Mouse (Mus musculus) left cerebral cortex, adult 11 months (tissue): ENCODE measurements around the gene Myo3b.

Experiments
- DNase-seq: peaks from one replicate; pipeline ENCODE4 v3.0.0; 2022; ENCODE audit warnings: low spot score

Myo3b gene

DNA sequence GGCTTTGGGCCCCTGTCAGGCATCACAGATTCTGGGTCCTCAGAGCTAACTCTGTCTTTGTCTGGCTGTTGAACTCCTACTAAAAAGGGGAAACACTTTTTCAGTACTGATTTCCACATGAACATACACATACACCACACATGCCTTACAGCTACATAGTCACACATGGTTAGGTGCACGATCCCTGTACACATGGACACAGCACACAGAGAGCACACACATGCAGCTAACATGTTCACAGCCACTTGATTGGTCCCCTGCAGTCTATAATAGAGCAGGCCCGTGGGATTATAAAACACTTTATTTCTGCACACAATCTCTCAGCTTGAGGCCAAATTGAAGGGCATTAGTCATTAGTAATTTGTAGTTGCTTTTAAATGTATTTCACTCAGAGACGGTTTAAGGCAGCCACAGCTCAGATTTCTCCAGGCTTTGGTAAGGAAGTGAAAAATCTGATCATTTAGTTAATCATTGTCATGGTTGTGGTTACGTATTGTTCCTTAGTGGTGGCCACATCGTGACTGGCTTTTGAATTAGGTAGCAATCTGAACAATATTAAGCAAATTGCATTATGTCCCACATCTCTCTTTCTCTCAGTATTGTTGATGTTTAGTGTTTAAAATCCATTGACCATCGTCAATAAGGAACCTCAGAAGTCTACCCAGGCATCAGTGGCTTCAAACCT is 27.6 kb downstream of the Myo3b start:
- no peak for DNase-seq

- DNase-seq: no peak
These were observed 30.9 kb downstream of the Myo3b start for GRCm38 (mm10) chr2:70069861-70070260.

GRCm38 (mm10) chr2:70083444-70084020 is 44.6 kb downstream of the Myo3b start:
- no peak for DNase-seq

GRCm38 (mm10) chr2:70091261-70091660 is 52.3 kb downstream of the Myo3b start:
- no peak for DNase-seq

DNA sequence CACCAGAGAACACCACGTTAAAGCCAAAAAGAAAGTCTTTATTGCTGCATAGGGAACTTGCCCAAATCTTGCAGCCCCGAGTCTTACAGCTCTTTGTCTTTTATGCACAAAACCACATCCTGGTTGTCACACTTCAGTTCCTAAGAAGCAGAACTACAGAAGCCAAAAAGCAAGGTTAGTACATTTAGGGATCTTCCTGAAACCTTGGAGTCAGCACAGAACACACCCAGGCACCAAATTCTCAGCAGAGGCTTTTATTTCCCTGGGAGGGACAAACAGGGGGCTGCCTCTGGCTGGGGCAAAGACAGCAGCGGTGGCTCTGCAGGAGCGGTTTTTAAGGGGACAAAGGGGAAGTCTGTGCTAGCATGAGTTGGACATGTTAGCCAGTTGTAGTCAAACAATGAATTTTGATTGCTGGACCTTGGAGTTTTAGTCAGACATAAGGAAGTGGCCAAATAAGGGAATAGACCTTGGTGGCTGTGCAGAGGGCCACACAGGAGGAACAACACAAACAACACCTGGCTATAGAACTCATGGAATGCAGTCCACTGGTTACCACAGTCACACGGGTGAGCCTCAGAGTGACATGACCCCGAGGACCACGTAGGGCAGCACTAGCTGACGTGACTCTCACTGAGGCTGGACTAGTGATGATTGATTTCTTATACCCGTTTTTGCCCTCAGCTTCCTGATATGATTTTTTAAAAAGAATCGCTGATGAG is 53.0 kb downstream of the Myo3b start:
- DNase-seq: no peak

GRCm38 (mm10) chr2:70092665-70093064 is 53.7 kb downstream of the Myo3b start:
- no peak for DNase-seq

DNA sequence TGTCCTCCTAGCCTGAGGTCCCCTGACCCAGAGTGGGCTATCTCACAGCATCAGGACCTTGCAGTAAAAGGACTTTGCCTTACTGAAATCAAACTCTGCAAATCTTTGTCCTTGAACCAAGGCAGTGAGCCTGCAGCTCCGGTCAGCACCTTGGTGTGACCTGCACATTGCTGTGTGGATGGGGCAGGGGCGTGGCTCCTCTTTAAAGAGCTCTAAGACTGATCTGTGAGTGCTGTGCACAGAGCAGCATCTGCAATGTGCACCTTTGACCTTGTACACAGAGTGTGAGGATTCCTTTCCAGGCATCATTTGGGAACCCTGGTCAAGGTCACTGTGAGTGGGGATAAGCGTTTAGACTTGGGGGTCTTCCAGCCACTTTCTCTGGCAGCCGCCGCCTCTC is 55.5 kb downstream of the Myo3b start:
- no peak for DNase-seq

DNA sequence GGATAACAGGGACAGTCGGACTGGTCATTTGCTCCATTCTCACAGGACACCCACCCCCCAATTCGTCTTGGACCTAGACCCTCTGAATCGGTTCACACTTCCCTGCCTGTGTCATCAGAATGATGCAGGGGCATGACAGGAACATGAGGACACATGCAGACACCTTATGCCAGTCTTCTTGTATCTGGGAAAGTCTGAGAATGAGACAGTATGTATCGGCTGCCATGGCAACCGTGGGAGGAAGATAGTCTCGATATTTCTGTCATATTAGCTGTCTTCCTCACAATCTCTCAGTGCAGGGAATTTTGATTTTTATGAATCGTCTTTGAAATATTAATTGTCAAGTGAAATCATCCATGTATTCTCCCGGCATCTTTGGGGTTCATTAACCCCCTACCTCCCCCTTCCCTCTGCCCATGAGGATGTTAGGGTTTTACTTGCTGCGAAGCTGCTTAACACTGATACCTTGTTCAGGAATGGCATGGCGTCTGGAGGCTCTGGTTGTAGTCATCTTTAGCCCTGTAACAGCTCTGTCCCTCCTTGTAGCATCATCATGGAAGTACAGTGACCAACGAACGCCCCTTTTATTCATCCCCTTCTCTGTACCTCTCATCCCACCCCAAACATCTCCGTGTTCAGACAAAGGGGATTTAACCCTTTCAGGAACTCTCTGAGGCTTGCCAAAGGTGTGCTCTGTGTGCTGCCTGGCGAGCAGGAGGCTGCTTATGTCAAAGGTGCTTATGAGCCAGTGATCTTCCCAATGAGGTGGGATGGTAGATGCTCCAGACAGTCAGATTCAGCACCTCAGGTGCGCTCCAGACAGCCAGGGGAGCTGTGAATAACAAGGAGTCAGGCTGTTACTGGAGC is 58.5 kb downstream of the Myo3b start:
- peak; percentile 55 for DNase-seq

- no peak for DNase-seq
These were observed 60.5 kb downstream of the Myo3b start for GRCm38 (mm10) chr2:70099459-70099858.

- no peak for DNase-seq
These were observed 66.5 kb downstream of the Myo3b start for GRCm38 (mm10) chr2:70105286-70106030.

- DNase-seq: no peak
These were observed 70.1 kb downstream of the Myo3b start for GRCm38 (mm10) chr2:70109010-70109409.

DNA sequence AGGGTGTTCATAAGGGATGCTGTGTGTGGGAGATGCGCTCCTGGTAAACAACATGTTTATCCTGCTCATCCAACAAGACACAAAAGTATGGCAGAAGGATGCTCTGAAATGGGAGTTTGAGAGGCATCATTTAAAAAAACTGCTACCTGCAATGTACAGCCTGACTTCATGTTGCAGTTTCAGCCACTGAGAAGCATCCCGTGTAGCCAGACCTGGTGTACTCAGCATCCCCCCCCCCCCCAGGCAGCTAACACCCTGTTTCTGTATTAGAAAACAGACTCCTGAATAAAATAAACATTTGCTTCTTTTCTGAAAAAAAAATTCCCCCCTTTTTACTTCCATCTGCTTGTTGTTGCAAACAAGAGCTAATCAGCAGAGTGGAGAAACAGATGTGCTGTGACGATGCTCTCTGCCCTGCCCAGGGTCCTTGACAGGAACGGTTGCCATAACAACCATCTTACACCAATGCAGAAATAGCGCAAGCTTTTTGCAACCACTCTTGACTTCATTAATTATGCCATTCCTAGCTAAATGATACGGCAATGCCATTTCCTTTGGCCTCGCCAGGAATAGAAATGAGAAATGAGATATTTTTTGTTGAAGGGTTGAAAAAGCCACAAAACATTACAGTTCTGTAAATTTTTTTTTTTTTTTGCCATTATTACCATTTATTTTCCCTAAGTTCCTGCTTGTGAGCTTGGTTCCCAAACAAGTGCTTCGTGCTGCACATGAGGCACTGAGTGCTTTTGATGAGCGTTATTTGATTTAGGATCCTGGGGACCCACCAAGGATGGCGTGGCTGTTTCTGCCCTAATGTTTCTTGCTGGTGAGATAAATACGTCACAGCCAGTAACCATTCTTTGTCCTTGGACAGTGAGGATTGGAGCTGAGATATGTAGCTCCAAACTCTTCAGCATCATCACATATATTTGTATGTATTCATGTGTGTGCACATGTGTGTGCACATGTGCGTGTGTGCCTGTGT is 75.2 kb downstream of the Myo3b start:
- DNase-seq: no peak

DNA sequence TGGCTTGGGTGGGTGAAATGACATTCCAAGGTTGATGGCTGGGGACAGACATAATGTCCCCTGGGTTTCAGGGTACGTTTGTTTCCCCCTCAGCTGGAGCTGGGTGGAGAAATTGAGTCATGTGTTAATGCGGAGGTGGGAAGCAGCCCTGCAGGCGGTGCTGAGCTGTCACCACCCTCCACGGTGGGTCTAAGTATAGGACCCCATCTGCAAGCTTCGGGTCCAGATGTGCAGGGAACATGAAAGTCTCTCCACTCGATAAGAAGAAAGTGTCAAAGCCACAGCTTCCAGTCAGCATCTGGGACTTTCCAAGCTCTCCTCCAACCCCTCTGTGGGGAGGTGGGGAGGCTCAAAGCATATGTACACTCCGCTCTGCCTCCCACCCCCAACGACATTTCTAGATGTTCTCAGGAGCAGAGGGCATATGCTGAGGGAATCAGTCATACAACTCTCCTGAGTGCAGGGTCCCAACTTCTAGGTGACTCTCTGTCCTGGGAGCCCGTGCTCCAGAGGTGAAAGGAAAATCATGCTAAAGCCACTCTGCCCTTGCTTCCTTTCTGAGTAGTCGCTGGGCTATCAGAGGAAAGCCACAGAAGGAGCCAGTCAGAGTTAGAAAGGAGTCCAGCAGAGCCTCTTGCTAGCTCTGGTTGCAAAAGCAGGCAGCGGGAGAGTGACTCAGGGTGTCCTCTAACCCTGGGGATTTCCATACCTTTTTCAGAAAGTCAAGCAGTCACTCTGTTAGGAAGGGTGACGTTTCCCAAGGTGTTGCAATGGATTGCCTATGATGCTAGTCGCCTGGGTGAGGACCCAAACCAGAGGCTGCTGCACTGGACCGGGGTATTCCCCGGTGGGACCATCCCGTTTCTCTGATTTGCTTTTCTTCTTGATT is 79.7 kb downstream of the Myo3b start:
- no peak for DNase-seq

DNA sequence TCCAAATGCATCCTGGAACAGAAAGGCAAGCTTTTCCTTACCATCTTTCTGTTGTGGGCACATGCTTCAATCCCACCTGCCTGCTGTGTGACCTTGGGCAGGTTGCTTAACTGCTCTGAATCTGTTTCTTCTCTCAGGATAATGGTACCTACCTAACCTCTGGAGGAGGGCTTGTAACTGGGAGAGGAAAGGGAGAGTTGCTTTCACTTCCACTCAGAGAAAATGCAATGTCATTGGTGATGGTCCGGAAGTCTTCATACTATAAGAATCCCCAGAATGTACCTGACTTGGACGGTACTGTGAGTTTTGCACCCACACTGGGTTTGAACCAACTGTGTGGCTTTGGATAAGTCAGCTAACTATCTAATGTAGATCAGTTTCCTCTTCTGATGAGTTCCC is 80.3 kb downstream of the Myo3b start:
- DNase-seq: no peak

DNA sequence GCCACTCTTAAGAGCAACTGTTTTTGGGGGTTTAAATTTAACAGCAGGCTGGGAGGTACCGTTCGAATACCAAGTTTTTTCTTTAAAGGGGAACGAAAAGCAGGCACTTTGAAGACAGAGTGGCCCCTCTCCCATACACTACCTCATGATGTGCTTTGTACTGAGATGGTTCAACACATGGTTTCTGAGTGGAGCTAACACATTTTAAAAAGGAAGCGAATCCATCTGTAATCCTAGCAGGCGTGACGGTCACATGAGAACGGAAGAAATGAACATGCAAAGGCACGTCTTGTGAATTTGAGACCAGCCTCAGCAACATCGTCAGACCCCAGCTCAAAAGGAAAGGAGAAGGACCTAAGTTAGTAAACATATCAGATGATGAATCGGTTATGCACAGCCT is 87.4 kb downstream of the Myo3b start:
- DNase-seq: no peak

DNA sequence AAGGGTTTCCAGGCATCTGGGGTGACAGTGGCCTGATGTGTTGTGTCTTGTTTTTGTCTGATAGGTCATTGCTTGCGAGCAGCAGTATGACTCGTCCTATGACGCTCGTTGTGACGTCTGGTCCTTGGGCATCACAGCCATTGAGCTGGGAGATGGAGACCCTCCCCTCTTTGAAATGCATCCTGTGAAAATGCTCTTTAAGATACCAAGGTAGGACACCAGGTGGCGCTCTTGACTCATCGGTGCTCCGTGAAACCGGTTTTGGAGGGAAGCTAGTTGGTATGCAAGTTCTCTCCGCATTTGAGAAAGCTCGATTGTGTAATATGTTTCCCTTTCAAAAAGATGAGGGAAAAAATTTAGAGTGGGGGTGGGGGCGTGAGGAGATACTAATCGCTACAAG is 87.9 kb downstream of the Myo3b start:
- peak; percentile 72 for DNase-seq

- DNase-seq: no peak
These were observed 88.6 kb downstream of the Myo3b start for GRCm38 (mm10) chr2:70127351-70128148.

DNA sequence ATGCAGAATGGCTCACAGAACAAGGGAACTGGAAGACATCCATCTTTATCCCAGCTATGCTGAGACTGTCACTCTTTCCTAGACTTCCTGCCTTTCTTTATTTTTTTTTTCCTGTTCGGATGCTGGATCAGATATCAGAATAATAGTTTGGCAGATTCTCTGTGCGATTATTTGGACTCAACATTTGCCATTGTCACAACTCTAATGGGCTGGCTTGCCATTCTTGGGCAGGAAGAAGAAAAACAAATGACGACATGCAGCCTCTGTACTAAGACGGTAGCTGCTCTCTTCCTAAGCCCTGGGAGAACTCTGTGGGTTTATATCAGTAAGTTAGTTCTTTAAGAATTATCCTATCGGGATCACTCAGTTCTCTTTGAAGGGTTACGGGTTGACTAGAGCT is 89.7 kb downstream of the Myo3b start:
- DNase-seq: no peak

DNA sequence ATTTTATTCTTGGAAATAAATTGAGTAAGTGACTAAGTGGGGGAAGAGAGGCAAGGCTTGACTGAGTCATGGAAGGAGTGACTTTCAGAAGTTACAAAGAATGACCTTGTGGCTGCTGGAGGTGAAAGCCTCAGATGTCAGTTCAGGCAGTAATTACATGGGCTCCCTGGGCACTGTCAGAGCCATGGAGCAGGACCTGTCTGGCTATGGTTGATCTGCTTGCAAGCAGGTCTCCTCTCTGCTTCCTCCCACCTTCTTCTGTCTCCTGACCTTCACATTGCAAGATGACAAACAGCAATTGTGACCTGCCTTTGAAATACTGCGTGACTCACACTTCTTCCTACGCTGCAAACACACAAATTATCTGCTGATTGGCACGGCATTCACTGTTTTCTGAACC is 90.6 kb downstream of the Myo3b start:
- no peak for DNase-seq
